13 mouse cellular contexts compared by ENCODE assay signal in genomic region chr1:166255651-166256050, GRCm38 (mm10). TPM values are rescaled to one million over a fixed set of nuclear protein-coding genes. Genes with fewer than 3 reads are reported as not detected.
A peak's percentile ranks its signal among the peaks of the same experiment; 100 is the strongest.
DNase-seq lines count a peak whose midpoint lies in the region.
"Had no signal": no experiment of that assay in that cellular context is flagged by ENCODE, and none has a peak within 500 bp of the region (broad histone marks: within the 10 kb centered on the region; RNA-seq: fewer than 3 reads in every experiment).

No protein-coding gene starts in this region.

- DNase-seq in adrenal gland, postnatal 10 days, result peak; percentile 11
- no peak for DNase-seq in adrenal gland, adult 18-20 months (ENCODE audit: low spot score in 2 of 2)
- DNase-seq in right cerebral cortex, postnatal 25 days, result peak; percentile 35
- no peak for DNase-seq in right cerebral cortex, postnatal 4 days
- peak; percentile 52 for DNase-seq in midbrain, embryonic 10.5 days (ENCODE audit: low spot score)
- DNase-seq in yolk sac, embryonic 10.5 days (ENCODE audit: low spot score), result no peak
- DNase-seq in kidney, adult 9 months, result no peak
- no peak for DNase-seq in kidney, adult 8-10 months
- DNase-seq: kidney, postnatal 10 days had no signal

- peak overlapping the region; percentile 90 for H3K27ac ChIP-seq in midbrain, embryonic 10.5 days (replicated peaks)
- H3K27ac ChIP-seq: embryonic facial prominence, embryonic 13.5 days; macrophage had no signal

- H3K36me3 ChIP-seq in midbrain, embryonic 10.5 days, result peaks cover 16% of the 10 kb centered on the region
- H3K36me3 ChIP-seq: embryonic facial prominence, embryonic 13.5 days had no signal

- WGBS in midbrain, embryonic 10.5 days, result 11% methylated on average over 2 of the region's 2 CpGs

- H3K4me3 ChIP-seq in midbrain, embryonic 10.5 days, result peak overlapping the region; percentile 77
- H3K4me3 ChIP-seq: embryonic facial prominence, embryonic 13.5 days had no signal

- H3K27me3 ChIP-seq in midbrain, embryonic 10.5 days (ENCODE audit: low read depth, poor library complexity, severe bottlenecking), result peaks cover 38% of the 10 kb centered on the region

- H3K9me3 ChIP-seq in midbrain, embryonic 10.5 days (replicated peaks), result no peaks in the 10 kb centered on the region; the same call in 1 of the 2 replicates
- H3K9me3 ChIP-seq: embryonic facial prominence, embryonic 13.5 days had no signal

- H3K4me1 ChIP-seq in midbrain, embryonic 10.5 days, result peaks cover 67% of the 10 kb centered on the region

RNA-seq across cellular contexts. Expression of gene Ildr2, which starts 1.7 kb away (rescaled TPM):
- 1 to 10 TPM; 3.4 to 3.5 TPM for total RNA-seq in adrenal gland, postnatal 10 days (2021)
- total RNA-seq in adrenal gland, adult 18-20 months (2021), result 1 to 10 TPM; 4.1 to 7.5 TPM
- polyA plus RNA-seq in midbrain, embryonic 10.5 days (2016; fragmentation: Nextera tagmentation; extraction: Ambion mirVana), result 14.9 and 15.1 TPM in 2 replicates
- total RNA-seq: granulocyte monocyte progenitor cell, adult 5-6 weeks had no signal
- polyA plus RNA-seq: macrophage had no signal

RNA-seq across cellular contexts. Expression of gene Mael, which starts 17.1 kb away (rescaled TPM):
- not detected for total RNA-seq in adrenal gland, postnatal 10 days (2021)
- total RNA-seq in adrenal gland, adult 18-20 months (2021), result not detected
- polyA plus RNA-seq in midbrain, embryonic 10.5 days (2016; fragmentation: Nextera tagmentation; extraction: Ambion mirVana), result 0.10 TPM in 1 of 2 replicates, not detected in the other
- total RNA-seq: granulocyte monocyte progenitor cell, adult 5-6 weeks had no signal
- polyA plus RNA-seq: embryonic facial prominence, embryonic 13.5 days; macrophage; small intestine, adult 2 months had no signal

Comparison
In these comparisons a context has a peak if more than half of its experiments do, and no peak if none do; other contexts are left out.
1. DNase-seq: peak in adrenal gland, postnatal 10 days (single experiment), right cerebral cortex, postnatal 25 days (single experiment) and midbrain, embryonic 10.5 days (single experiment); none in adrenal gland, adult 18-20 months (0 of 2), right cerebral cortex, postnatal 4 days (single experiment), yolk sac, embryonic 10.5 days (single experiment), kidney, adult 9 months (single experiment) and kidney, adult 8-10 months (0 of 2).